Mouse (Mus musculus): ENCODE results near the gene Gtdc1. TPM values are rescaled to one million over a fixed set of nuclear protein-coding genes. Genes with fewer than 3 reads are reported as not detected.
A peak's percentile ranks its signal among the peaks of the same experiment; 100 is the strongest.

Gene Gtdc1
- total RNA-seq, 2 experiments from 2014 or later, result 31.4 to 34.4 TPM

- no peak for DNase-seq (ENCODE audit: low spot score)
Measured at GRCm38 (mm10) chr2:44594276-44594675, 333.2 kb downstream of the Gtdc1 start.

- DNase-seq (ENCODE audit: low spot score), result no peak
Measured at GRCm38 (mm10) chr2:44590881-44591280, 336.6 kb downstream of the Gtdc1 start.

GRCm38 (mm10) chr2:44584061-44584460 lies 343.4 kb downstream of the Gtdc1 start:
- DNase-seq (ENCODE audit: low spot score), result no peak

- DNase-seq (ENCODE audit: low spot score), result no peak
Measured at GRCm38 (mm10) chr2:44583491-44583890, 344.0 kb downstream of the Gtdc1 start.

GRCm38 (mm10) chr2:44571810-44572209 lies 355.6 kb downstream of the Gtdc1 start:
- no peak for DNase-seq (ENCODE audit: low spot score)

- DNase-seq (ENCODE audit: low spot score), result no peak
Measured at GRCm38 (mm10) chr2:44571156-44571555, 356.3 kb downstream of the Gtdc1 start.

- no peak for DNase-seq (ENCODE audit: low spot score)
Measured at GRCm38 (mm10) chr2:44569140-44569952, 358.1 kb downstream of the Gtdc1 start.

- no peak for DNase-seq (ENCODE audit: low spot score)
Measured at GRCm38 (mm10) chr2:44564776-44565692, 362.4 kb downstream of the Gtdc1 start.

GRCm38 (mm10) chr2:44561789-44562188 lies 365.7 kb downstream of the Gtdc1 start:
- DNase-seq (ENCODE audit: low spot score), result no peak

- DNase-seq (ENCODE audit: low spot score), result peak; percentile 16
Measured at GRCm38 (mm10) chr2:44559242-44559944, 368.1 kb downstream of the Gtdc1 start.

- DNase-seq (ENCODE audit: low spot score), result peak; percentile 5
Measured at GRCm38 (mm10) chr2:44557669-44558281, 369.7 kb downstream of the Gtdc1 start.

- peak; percentile 12 for DNase-seq (ENCODE audit: low spot score)
Measured at GRCm38 (mm10) chr2:44556861-44557592, 370.4 kb downstream of the Gtdc1 start.

- DNase-seq (ENCODE audit: low spot score), result no peak
Measured at GRCm38 (mm10) chr2:44554716-44555115, 372.7 kb downstream of the Gtdc1 start.

- no peak for DNase-seq (ENCODE audit: low spot score)
Measured at GRCm38 (mm10) chr2:44549311-44549710, 378.1 kb downstream of the Gtdc1 start.

- no peak for DNase-seq (ENCODE audit: low spot score)
Measured at GRCm38 (mm10) chr2:44542775-44543174, 384.7 kb downstream of the Gtdc1 start.

GRCm38 (mm10) chr2:44541726-44542125 lies 385.7 kb downstream of the Gtdc1 start:
- DNase-seq (ENCODE audit: low spot score), result no peak

- DNase-seq (ENCODE audit: low spot score), result no peak
Measured at GRCm38 (mm10) chr2:44540881-44541280, 386.6 kb downstream of the Gtdc1 start.

GRCm38 (mm10) chr2:44539121-44539634 lies 388.3 kb downstream of the Gtdc1 start:
- DNase-seq (ENCODE audit: low spot score), result no peak

- no peak for DNase-seq (ENCODE audit: low spot score)
Measured at GRCm38 (mm10) chr2:44538135-44538534, 389.3 kb downstream of the Gtdc1 start.

GRCm38 (mm10) chr2:44535760-44536159 lies 391.7 kb downstream of the Gtdc1 start:
- DNase-seq (ENCODE audit: low spot score), result peak; percentile 71

Measured in gastrocnemius, adult 18-20 months (tissue).